Mouse (Mus musculus) spleen, adult 2 months (tissue): ENCODE results near the gene A130010J15Rik.

ENCODE experiments used
- CTCF ChIP-seq: fragments of 200-500 bp; IDR thresholded peaks from 2 replicates; pipeline ENCODE4 v1.5.1; 2011; ENCODE audit warnings: mild to moderate bottlenecking, inconsistent platforms; ENCODE audit not compliant: insufficient read depth, insufficient read length, insufficient replicate concordance; ENCODE audit errors: extremely low read depth
- POLR2A ChIP-seq: fragments of 200-500 bp; IDR thresholded peaks from 2 replicates; pipeline ENCODE4 v1.6.1; 2011; ENCODE audit warnings: low read depth, low read length, inconsistent platforms

DNA sequence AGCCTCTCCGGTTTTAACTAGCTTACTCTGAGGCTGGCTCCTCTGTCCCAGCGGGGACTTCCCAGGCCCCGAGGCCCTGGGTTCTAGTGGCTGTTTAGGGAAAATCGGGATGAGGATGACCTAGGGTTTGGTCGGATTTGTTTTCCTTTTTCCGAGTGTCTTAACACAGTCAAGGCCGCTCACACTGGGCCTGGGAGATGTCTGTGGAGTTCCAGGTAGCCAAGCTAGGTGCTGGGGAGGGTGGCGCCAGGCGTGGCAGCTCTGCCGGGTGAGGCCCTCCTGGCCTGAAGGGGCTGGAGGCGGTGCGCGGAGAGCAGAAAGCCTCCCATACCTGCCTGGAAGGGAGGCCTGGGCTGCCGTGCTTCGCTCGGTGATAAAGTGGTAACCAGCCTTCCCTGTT is 14.3 kb upstream of the A130010J15Rik start:
- TF ChIP-seq POLR2A = no peak
- TF ChIP-seq CTCF = no peak
